Mouse (Mus musculus) left cerebral cortex, postnatal 10 days (tissue): ENCODE results near the gene Ndufs2. TPM values are rescaled to one million over a fixed set of nuclear protein-coding genes. Genes with fewer than 3 reads are reported as not detected.

Experiments
- DNase-seq, 2 experiments: peaks; one replicate each; pipeline ENCODE4 v3.0.0; 2021 to 2022; ENCODE audit warnings: low spot score in 2 of 2, mixed read lengths in 1 of 2; ENCODE audit errors: extremely low spot score in 1 of 2
- intact Hi-C: fragments of 180-260 bp; cut with DNase I; formaldehyde crosslinking; loops from one replicate; pipeline ENCODE4 v1.15.1; 2025
- total RNA-seq, 2 experiments: library from RNA; stranded (reverse); gene quantifications; 2 replicates each; pipeline ENCODE4 v1.2.3; 2021

Ndufs2 gene
- total RNA-seq, 2 experiments from 2014 or later = 243 to 255 TPM

DNA sequence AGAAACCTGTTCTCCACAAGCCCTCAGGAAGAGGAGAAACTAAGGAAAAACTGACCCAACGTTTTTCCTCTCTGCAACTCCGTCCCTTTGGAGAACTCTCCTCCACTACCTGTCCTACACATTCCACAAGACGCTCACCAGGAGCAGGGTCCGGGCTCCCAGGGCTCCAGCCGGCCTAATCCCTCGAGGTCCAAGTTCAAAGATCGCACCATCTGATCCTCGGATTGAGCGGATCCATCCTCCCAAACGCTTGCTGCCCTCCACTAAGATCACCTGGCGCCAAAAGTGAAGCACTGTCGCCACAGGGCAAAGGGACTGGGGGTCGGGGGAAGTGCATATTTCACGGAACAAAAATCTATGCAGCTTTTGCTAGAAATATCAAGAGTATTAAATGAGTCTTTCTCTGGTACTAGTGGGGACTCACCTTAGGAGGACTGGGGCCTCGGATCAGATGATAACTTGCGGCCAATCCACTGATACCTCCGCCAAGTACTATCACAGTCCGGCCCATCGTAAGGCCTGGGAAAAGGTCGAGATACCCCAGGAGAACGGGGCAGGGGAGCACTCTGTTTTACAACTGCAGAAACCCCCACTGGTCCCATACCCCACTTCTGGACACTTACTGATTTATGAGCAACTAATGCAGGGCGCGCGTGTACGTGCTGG lies 29.2 kb upstream of the Ndufs2 start:
- DNase-seq = no peak
- intact Hi-C loops = no loop called here

DNA sequence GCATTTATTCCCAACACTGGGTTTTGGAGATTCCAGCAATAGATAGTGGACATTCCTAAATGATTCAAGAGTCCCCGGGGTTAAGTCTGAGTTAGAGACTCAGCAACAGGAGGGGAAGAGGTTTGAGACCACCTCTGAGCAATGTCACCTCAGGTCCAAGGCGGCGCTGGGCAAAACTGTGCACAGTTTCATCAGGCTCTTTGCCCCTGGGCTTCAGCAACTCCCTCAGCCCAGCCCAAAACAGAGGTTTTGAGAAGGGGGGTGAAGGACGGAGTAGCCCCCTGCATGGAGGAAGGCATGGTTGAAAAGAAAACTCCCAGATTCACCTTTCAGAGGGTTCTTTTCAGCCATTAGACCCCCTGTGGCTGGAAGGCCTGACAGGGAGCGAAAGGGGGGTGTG lies 28.5 kb upstream of the Ndufs2 start:
- no peak for DNase-seq
- intact Hi-C loops = no loop called here

DNA sequence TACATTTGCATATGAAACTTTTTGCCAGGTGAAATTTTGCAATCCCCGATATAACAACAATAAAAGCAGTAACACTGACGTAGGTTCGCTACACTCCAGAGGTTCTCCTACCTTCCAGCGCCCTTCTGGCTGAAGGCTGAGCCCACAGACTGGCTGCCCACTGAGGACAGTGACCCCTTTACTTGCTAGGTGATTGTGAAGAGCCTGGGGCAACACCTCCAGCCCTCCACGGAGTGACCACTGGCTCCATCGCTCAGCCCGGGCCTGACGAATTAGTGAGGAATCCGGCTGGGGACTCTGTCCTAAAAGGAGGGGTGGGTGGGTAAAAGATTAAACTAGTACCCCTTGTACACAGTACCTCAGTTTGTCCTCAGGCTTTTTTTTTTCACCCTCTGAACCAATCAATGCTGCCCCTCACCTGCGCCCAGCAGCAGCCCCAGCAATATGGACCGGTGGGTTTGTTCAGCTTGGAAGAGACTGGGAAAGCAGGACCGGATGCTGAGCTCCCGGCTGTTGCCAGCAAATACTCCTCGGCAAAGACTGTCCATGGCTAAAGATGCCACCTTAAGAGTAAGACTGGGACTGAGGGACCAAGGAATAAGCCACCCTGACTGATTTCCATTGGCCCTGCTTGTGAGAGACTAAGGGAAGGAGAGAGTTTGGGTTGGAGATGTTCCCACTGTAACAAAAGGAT lies 28.0 kb upstream of the Ndufs2 start:
- intact Hi-C loops = no loop called here
- DNase-seq = no peak

DNA sequence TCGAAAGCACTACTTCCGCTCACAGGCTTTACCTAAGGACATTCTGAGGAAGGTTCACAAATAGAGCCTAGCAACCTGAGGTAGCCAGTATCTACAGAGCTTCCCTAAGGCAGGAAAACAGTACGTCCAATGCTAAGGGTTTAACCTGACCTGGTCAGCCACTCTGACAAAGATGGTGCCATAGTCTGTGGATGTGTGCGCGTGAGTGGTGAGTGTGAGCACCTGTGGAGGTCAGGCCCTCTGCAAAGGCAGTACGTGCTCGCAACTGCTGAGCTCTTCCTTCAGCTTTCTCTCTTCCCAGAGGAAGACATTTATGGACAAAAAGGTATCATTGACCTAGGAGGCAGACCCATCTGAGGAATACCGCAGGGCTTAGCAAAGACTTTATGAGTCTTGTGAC lies 27.2 kb upstream of the Ndufs2 start:
- DNase-seq = no peak
- intact Hi-C loops = no loop called here

DNA sequence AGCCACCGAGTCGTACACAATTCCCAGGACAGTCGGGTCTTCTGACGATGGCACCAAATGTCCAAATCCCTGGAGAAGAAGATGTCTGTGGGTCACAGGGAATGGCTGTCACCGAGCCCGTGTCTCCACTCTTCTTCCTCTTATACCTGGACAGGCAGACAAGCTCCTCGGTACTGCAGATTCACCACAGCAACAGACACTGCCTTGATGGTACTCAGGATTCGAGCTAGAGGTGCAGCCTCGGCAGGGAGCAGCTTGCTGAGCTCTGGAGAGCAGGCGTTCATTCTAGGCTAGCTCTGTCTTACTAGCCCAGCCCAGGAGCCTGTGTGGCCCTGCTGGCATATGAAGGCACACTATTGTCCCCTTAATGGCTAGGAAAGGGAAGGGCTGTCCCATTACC lies 26.5 kb upstream of the Ndufs2 start:
- intact Hi-C loops = no loop called here

DNA sequence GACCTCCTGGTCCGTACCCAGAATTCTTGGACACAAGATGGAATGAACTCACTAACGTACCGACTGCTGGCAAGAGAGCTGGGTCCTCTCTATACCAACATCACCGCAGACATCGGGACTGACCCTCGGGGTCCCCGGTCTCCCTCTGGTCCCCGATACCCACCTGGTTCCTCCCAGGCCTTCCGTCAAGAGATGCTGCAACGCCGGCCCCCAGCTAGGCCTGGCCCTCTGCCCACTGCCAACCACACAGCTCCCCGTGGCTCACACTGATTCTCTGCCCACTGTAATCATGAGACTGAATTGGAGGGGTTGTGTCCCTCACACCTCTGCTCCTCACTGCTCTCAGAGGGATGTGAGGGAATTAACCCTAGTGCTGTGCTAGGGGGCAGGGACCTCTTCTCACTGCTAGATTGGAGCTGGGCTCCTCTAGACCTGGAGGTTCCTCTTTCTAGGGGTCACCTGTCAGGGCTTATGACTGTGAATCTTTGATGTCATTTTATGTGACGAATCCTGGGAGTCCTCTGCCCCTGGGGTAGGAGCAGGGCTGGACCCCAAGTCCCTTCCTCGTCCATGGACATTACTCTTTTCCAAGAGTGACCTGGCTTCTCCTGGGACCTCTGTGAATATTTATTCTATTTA lies 25.0 kb upstream of the Ndufs2 start:
- DNase-seq = no peak
- intact Hi-C loops = no loop called here

More for the DNA sequence above, 26.5 kb upstream of the Ndufs2 start:
- DNase-seq = no peak

DNA sequence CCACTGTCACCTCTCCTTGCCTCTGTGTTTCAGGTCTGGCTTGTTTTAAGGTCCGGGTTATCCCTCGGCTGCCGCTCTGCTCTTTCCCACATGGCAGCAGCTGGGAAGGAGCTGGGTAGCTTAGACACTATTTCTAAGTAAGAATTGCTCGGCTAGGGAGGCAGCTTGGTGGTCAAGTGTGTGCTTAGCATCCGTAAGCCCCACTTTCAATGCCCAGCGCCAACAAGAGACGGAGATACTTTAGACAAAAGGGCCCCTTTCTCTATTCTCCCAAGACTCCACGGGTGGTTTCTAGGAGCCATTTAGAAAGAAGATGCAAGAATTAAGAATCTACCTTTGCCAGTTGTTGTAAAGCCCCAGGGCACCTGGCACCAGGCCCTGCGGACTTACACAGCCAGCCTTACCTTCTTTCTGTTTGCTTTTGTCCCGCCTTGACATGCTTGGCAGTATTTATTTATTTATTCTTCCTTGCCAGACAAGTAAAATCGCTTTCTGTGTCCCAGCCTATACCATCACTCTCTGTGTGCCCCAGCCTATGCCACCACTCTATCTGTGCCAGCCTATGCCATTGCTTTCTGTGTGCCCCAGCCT lies 24.1 kb upstream of the Ndufs2 start:
- intact Hi-C loops = no loop called here
- DNase-seq = no peak

DNA sequence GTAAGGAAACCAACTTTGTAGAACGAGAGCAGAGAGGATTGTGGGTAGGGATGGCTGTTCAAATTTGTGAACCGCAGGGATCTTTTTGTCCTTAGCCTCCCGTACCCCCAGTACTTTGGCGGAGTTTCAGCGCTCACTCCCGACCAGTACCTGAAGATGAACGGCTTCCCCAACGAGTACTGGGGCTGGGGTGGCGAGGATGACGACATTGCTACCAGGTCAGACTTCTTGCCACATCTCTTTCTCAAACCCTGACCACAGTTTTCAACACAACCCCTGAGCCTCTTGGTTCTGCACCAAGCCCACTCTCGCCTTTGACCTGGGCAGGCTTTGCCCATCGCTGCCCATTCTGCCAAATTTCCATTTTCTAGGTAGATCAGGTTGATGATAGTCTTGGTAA lies 23.0 kb upstream of the Ndufs2 start:
- no peak for DNase-seq
- intact Hi-C loops = no loop called here

DNA sequence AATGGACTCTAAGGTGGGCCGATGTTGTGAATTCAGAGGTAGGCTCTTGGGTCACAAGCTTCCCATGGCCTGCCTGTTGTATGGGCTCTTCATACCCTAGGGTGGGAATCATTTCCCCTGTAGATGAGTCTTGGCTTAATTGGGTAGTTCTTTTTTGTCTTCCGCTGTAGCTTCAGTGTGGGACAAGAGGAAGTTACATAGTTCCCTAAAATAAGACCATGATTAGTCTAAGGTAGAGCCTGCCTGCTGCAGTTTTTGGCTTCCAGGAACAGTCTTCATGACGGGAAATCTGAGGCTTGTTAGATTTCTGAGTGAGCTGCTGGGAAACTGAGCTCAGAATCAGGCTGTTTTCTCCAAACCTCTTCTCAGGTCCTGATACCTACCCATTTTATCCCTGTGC lies 20.9 kb upstream of the Ndufs2 start:
- no peak for DNase-seq
- intact Hi-C loops = no loop called here

DNA sequence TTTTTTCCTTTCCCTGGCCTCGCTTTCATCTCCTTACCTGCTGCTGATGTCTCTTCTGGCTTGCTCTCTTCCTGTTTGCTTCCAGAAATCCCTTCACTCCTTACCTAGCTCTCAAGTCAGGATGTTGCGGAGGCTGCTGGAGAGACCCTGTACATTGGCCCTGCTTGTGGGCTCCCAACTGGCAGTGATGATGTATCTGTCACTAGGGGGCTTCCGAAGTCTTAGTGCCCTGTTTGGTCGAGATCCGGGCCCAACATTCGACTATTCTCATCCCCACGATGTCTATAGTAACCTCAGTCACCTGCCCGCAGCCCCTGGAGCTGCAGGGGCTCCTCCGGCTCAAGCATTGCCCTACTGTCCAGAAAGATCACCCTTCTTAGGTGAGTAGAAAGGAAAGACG lies 20.4 kb upstream of the Ndufs2 start:
- no peak for DNase-seq
- intact Hi-C loops = no loop called here

DNA sequence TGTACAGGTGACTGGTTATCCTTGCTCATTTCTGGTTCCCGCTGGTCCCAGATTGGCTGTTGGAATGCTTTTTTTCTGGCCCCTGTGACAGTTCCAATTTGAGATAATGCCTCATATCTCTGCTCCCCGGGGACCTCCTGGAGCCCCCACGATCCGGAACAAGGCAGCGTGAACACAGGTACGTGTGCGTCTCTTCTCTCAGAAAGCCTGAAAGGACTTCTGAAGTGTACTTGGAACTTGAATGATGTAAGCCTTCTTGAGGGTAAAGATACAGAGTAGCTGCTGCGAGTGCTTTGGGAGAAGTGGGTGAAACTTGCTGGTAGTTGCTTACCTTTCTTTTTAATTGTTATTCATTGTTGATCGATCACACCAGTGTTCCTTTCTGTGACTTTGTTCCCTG lies 20.0 kb upstream of the Ndufs2 start:
- intact Hi-C loops = no loop called here
- DNase-seq = no peak

DNA sequence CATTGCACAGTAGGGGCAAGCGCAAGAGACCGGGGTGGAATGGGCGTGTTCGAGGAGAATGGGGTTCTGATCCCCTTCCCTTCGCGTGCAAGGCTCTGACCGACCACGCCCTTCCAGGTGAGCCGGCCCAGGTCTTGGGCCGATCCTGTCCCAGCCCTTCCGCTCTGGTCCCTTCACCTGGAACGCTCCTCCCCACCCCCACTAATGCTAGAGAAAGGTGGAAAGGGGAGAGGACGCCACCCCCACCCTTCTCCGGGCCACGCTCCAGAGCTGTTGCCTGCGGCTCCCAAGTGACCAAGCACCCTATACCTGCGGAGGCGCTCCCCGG lies 19.3 kb upstream of the Ndufs2 start:
- DNase-seq = peak in 1 of 2 experiments; percentile 56

DNA sequence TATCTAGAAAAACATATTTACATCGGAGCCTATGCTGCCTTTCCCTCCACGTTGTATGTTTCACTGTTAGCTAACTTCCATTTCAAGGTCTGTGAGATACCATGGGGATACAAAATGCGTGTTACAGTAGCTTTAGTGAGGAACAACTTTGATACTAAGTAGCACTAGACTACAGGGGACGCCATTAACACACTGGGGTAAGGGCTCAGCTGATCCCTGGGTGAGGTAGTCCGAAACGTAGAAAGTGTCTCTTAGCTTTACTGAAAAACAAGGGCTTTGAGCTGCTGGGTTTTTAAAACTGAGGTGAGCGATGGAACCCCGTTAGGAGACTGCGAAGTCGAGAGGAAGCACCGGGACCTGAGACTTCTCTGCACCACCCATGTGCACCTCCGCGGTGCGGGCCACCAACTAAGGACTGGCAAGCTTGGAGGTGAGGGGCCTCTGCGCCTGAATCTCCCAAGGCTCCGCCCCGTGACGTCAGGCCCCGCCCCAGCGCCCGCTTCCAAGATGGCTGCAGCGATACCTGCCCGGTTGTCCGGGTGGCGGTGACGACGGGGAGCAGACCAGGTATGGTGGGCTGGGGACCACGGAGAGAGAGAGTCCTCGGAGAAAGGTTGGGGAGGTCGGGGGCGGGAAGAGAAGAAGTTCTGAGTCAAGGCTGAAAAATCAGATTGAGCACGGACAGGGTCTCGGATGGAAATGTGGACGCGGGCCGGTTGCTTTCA lies 18.8 kb upstream of the Ndufs2 start, which contains the start of gene B4galt3:
Gene B4galt3 (plus strand): TSS at position 481 of the 725 bp plus-strand sequence.
- intact Hi-C loops = no loop called here
- DNase-seq = peak; percentile 91 to 95

More for the DNA sequence above, 19.3 kb upstream of the Ndufs2 start:
- intact Hi-C loops = no loop called here

DNA sequence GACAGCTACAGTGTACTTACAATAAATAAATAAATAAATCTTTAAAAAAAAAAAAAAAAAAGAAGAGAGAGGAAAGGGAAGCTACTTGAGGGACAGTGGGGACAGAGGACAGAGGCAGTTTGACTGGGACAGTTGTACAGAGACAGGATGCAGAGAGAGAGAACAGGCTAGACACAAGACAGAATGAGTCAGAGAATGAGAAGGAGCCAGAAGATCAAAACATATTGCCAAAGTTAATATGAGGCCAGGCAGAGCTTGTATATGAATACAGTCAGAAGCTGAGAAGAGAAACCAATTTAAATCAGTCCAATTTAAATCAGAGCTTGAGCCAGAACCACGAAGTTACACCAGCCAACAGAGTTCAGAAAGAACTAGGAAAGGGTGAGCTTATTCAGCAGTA lies 17.2 kb upstream of the Ndufs2 start:
- DNase-seq = no peak
- intact Hi-C loops = no loop called here

DNA sequence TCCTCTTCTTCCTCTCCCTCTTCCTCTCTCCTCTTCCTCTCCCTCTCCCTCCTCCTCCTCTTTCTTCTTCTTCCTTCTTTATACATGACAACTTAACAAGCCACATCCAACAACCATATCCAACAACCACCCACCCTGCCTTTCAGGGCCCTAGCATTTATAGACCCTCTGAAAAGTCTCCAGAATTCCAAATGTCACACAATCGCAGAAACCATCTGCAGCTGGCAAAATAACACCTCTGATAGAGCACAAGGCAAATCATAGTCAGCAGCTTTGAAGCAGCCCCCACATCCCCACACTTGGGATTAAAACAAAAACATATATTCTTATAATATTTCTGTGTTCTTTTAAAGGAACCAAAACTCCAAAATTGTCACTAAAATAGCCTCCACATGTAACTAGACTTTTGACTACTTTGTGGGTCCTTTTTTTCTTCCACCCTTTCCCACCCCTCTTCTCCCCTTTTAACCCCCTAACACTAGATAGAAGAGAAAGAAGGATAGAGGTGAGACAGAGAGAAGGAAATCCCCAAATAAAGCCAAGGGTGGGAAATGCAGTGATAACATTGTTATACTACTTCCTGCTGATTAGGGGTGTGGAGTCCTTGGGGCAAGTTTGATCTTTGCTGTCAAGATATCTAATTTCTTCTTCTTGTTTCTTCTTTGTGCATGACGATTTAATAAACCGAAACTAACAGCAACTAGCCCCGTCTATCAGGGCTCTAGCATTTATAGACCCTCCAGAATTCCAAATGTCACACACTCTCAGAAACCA lies 15.0 kb upstream of the Ndufs2 start:
- intact Hi-C loops = no loop called here
- DNase-seq = no peak

DNA sequence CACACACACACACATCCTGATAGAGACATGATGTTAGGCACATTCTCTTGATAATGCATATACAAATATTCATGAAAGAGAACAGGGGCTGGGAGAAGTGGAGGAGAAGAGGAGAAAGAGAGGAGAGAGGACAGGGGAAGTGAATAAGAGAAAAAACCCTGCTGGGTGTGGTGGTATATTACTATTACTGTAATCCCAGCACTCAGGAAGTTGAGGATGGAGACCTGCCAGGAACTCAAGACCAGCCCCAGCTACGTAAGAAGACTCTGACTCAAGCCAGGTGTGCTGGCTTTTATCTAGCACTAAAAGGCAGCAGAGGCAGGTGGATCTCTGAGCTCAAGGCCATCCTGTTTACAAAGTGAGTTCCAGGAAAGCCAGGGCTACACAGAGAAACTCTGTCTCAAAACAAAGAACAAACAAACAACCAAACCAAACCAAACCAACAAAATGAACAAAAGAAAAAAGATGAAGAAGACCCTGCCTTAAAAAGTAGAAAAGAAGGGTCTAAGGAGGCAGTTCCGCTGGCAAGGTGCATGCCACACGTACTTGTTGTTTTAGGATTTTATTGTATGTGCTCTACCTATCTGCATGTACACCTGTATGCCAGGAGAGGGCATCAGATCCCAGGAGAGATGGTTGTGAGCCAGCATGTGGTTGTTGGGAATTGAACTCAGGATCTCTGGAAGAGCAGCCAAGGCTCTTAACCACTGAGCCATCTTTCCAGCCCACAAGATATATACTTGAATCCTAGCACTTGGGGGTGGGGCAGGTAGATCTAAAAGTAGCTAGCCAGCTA lies 12.7 kb upstream of the Ndufs2 start:
- intact Hi-C loops = no loop called here
- DNase-seq = no peak

DNA sequence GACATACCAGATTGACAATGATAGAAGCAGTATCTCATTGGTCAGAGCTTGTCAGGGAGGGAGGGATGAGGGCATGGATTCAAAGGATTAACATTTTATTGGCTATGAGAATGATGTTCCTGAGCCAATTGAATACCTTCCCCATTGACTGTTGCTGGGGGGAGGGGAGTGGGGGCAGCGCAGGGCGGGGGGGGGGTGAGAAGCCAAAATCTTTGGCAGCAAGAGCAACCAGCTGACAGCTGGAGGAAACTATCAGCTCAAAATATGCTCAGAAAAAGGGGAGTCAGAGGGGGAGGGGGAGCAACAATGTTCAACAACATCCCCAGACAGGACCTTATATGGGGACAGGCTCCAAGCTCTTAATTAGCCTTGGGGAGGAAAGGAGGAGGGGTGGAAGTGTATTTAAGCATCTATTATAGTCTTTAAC lies 12.0 kb upstream of the Ndufs2 start:
- peak in 1 of 2 experiments; percentile 73 for DNase-seq

DNA sequence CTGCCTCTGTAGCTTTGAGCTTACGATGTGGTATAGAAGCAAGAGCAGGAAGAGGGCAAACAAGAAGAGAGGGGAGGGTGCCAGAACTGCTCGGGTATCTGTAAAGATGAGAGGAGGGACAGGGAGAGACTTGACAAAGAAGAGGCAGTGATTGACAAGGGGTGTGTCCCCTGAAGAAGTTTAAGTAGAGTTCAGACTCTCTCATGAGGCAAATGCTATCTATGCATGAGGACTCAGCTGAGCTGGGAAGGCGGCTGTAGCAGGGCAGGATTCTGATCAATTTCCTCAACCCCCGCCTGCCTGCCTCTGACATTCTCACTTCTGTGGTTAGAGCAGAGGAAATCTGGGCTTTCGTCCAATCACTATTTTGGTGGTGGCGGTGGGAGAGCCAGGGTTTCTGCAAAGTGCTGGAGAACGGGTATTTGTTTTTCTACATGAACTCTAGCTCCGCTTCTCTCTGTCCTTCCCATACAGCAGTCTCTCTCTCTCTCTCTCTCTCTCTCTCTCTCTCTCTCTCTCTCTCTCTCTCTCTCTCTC lies 11.5 kb upstream of the Ndufs2 start:
- intact Hi-C loops = no loop called here
- DNase-seq = peak; percentile 84 to 89

More for the DNA sequence above, 12.0 kb upstream of the Ndufs2 start:
- intact Hi-C loops = no loop called here
